Mouse (Mus musculus): ENCODE measurements at regions not wholly inside any gene's neighbourhood (a gene's known extent, or its start where the extent isn't known, plus 50 kb on each side); places are given as distances from the start of the nearest gene placed in this dataset.

- H3K36me3 ChIP-seq (ENCODE audit: control insufficient read depth, insufficient read depth, low read length): no peaks in the 10 kb centered on the region
- 69% methylated on average over 6 of the region's 6 CpGs for WGBS
- no peaks in the 10 kb centered on the region for H3K9me3 ChIP-seq (ENCODE audit: control insufficient read depth, low read length)
- H3K27ac ChIP-seq (replicated peaks; ENCODE audit: low read depth, low read length): no peak overlapping the region
- no peak overlapping the region for H3K9ac ChIP-seq (replicated peaks; ENCODE audit: low read length)
- H3K4me3 ChIP-seq (replicated peaks; ENCODE audit: low read depth, low read length): no peak overlapping the region
- H3K4me1 ChIP-seq (ENCODE audit: control insufficient read depth, insufficient read depth, low read length): no peaks in the 10 kb centered on the region
- H3K4me2 ChIP-seq (ENCODE audit: low read length): no peak overlapping the region
- DNase-seq: no peak
- no peak for ATAC-seq (ENCODE audit: low FRiP score, low TSS enrichment)
- H3K27me3 ChIP-seq (ENCODE audit: control insufficient read depth, insufficient read depth, low read length): no peaks in the 10 kb centered on the region
These were observed 307.0 kb downstream of the Klf5 start for GRCm38 (mm10) chr14:99605351-99606100.

- DNase-seq (no peak), ATAC-seq (ENCODE audit: low FRiP score, low TSS enrichment) (no peak)
- no peak overlapping the region for H3K9ac ChIP-seq (replicated peaks; ENCODE audit: low read length)
- WGBS: 96% methylated on average over 2 of the region's 2 CpGs
- no peak overlapping the region for H3K4me3 ChIP-seq (replicated peaks; ENCODE audit: low read depth, low read length)
- H3K4me1 ChIP-seq (ENCODE audit: control insufficient read depth, insufficient read depth, low read length): no peaks in the 10 kb centered on the region
- H3K4me2 ChIP-seq (ENCODE audit: low read length): no peak overlapping the region
- H3K27ac ChIP-seq (replicated peaks; ENCODE audit: low read depth, low read length): no peak overlapping the region
- H3K27me3 ChIP-seq (ENCODE audit: control insufficient read depth, insufficient read depth, low read length): no peaks in the 10 kb centered on the region
- no peaks in the 10 kb centered on the region for H3K9me3 ChIP-seq (ENCODE audit: control insufficient read depth, low read length)
- no peaks in the 10 kb centered on the region for H3K36me3 ChIP-seq (ENCODE audit: control insufficient read depth, insufficient read depth, low read length)
These were observed 310.5 kb downstream of the Klf5 start for GRCm38 (mm10) chr14:99609003-99609402.

GRCm38 (mm10) chr14:99611435-99611834 lies 312.9 kb downstream of the Klf5 start:
- no peak overlapping the region for H3K27ac ChIP-seq (replicated peaks; ENCODE audit: low read depth, low read length)
- no peaks in the 10 kb centered on the region for H3K9me3 ChIP-seq (ENCODE audit: control insufficient read depth, low read length)
- no peak overlapping the region for H3K9ac ChIP-seq (replicated peaks; ENCODE audit: low read length)
- DNase-seq (no peak), ATAC-seq (ENCODE audit: low FRiP score, low TSS enrichment) (no peak)
- no peaks in the 10 kb centered on the region for H3K27me3 ChIP-seq (ENCODE audit: control insufficient read depth, insufficient read depth, low read length)
- H3K36me3 ChIP-seq (ENCODE audit: control insufficient read depth, insufficient read depth, low read length): no peaks in the 10 kb centered on the region
- WGBS: 90% methylated on average over 5 of the region's 5 CpGs
- H3K4me1 ChIP-seq (ENCODE audit: control insufficient read depth, insufficient read depth, low read length): no peaks in the 10 kb centered on the region
- no peak overlapping the region for H3K4me3 ChIP-seq (replicated peaks; ENCODE audit: low read depth, low read length)
- no peak overlapping the region for H3K4me2 ChIP-seq (ENCODE audit: low read length)

GRCm38 (mm10) chr14:99612114-99612513 lies 313.6 kb downstream of the Klf5 start:
- Histone ChIP-seq H3K9ac (replicated peaks; ENCODE audit: low read length) (no peak overlapping the region), H3K4me3 (replicated peaks; ENCODE audit: low read depth, low read length) (no peak overlapping the region), H3K27me3 (ENCODE audit: control insufficient read depth, insufficient read depth, low read length) (no peaks in the 10 kb centered on the region), H3K9me3 (ENCODE audit: control insufficient read depth, low read length) (no peaks in the 10 kb centered on the region), H3K4me2 (ENCODE audit: low read length) (no peak overlapping the region), H3K36me3 (ENCODE audit: control insufficient read depth, insufficient read depth, low read length) (no peaks in the 10 kb centered on the region), H3K27ac (replicated peaks; ENCODE audit: low read depth, low read length) (no peak overlapping the region), H3K4me1 (ENCODE audit: control insufficient read depth, insufficient read depth, low read length) (0 out of 2 replicates have a peak, but pooled peaks cover 3% of the 10 kb centered on the region)
- ATAC-seq (ENCODE audit: low FRiP score, low TSS enrichment) (no peak), DNase-seq (no peak)
- WGBS: 97% methylated on average over 3 of the region's 3 CpGs

GRCm38 (mm10) chr14:99614748-99615147 lies 316.3 kb downstream of the Klf5 start:
- Histone ChIP-seq H3K27ac (replicated peaks; ENCODE audit: low read depth, low read length) (no peak overlapping the region), H3K9me3 (ENCODE audit: control insufficient read depth, low read length) (no peaks in the 10 kb centered on the region), H3K4me1 (ENCODE audit: control insufficient read depth, insufficient read depth, low read length) (0 out of 2 replicates have a peak, but pooled peaks cover 3% of the 10 kb centered on the region), H3K9ac (replicated peaks; ENCODE audit: low read length) (no peak overlapping the region), H3K4me2 (ENCODE audit: low read length) (no peak overlapping the region), H3K4me3 (replicated peaks; ENCODE audit: low read depth, low read length) (no peak overlapping the region), H3K27me3 (ENCODE audit: control insufficient read depth, insufficient read depth, low read length) (no peaks in the 10 kb centered on the region), H3K36me3 (ENCODE audit: control insufficient read depth, insufficient read depth, low read length) (no peaks in the 10 kb centered on the region)
- 92% methylated on average over 3 of the region's 3 CpGs for WGBS
- ATAC-seq (ENCODE audit: low FRiP score, low TSS enrichment): no peak
- DNase-seq: no peak

GRCm38 (mm10) chr14:99616655-99617335 lies 318.3 kb downstream of the Klf5 start:
- no peak overlapping the region for H3K4me3 ChIP-seq (replicated peaks; ENCODE audit: low read depth, low read length)
- no peaks in the 10 kb centered on the region for H3K9me3 ChIP-seq (ENCODE audit: control insufficient read depth, low read length)
- H3K4me1 ChIP-seq (ENCODE audit: control insufficient read depth, insufficient read depth, low read length): 0 out of 2 replicates have a peak, but pooled peaks cover 3% of the 10 kb centered on the region
- H3K36me3 ChIP-seq (ENCODE audit: control insufficient read depth, insufficient read depth, low read length): no peaks in the 10 kb centered on the region
- DNase-seq (peak; percentile 32), ATAC-seq (ENCODE audit: low FRiP score, low TSS enrichment) (no peak)
- no peak overlapping the region for H3K27ac ChIP-seq (replicated peaks; ENCODE audit: low read depth, low read length)
- no peak overlapping the region for H3K9ac ChIP-seq (replicated peaks; ENCODE audit: low read length)
- no peaks in the 10 kb centered on the region for H3K27me3 ChIP-seq (ENCODE audit: control insufficient read depth, insufficient read depth, low read length)
- 64% methylated on average over 7 of the region's 7 CpGs for WGBS
- H3K4me2 ChIP-seq (ENCODE audit: low read length): no peak overlapping the region

GRCm38 (mm10) chr14:99617374-99617773 lies 318.9 kb downstream of the Klf5 start:
- H3K27me3 ChIP-seq (ENCODE audit: control insufficient read depth, insufficient read depth, low read length): no peaks in the 10 kb centered on the region
- H3K27ac ChIP-seq (replicated peaks; ENCODE audit: low read depth, low read length): no peak overlapping the region
- no peaks in the 10 kb centered on the region for H3K9me3 ChIP-seq (ENCODE audit: control insufficient read depth, low read length)
- WGBS: 80% methylated on average over 2 of the region's 2 CpGs
- H3K9ac ChIP-seq (replicated peaks; ENCODE audit: low read length): no peak overlapping the region
- DNase-seq (no peak), ATAC-seq (ENCODE audit: low FRiP score, low TSS enrichment) (no peak)
- 0 out of 2 replicates have a peak, but pooled peaks cover 3% of the 10 kb centered on the region for H3K4me1 ChIP-seq (ENCODE audit: control insufficient read depth, insufficient read depth, low read length)
- no peaks in the 10 kb centered on the region for H3K36me3 ChIP-seq (ENCODE audit: control insufficient read depth, insufficient read depth, low read length)
- no peak overlapping the region for H3K4me2 ChIP-seq (ENCODE audit: low read length)
- no peak overlapping the region for H3K4me3 ChIP-seq (replicated peaks; ENCODE audit: low read depth, low read length)

GRCm38 (mm10) chr14:99621538-99621937 lies 323.0 kb downstream of the Klf5 start:
- H3K4me3 ChIP-seq (replicated peaks; ENCODE audit: low read depth, low read length): no peak overlapping the region
- no peak overlapping the region for H3K4me2 ChIP-seq (ENCODE audit: low read length)
- no peaks in the 10 kb centered on the region for H3K36me3 ChIP-seq (ENCODE audit: control insufficient read depth, insufficient read depth, low read length)
- WGBS: 87% methylated on average over 3 of the region's 3 CpGs
- no peaks in the 10 kb centered on the region for H3K27me3 ChIP-seq (ENCODE audit: control insufficient read depth, insufficient read depth, low read length)
- DNase-seq: no peak
- H3K9ac ChIP-seq (replicated peaks; ENCODE audit: low read length): no peak overlapping the region
- ATAC-seq (ENCODE audit: low FRiP score, low TSS enrichment): no peak
- H3K4me1 ChIP-seq (ENCODE audit: control insufficient read depth, insufficient read depth, low read length): 0 out of 2 replicates have a peak, but pooled peaks cover 3% of the 10 kb centered on the region
- no peaks in the 10 kb centered on the region for H3K9me3 ChIP-seq (ENCODE audit: control insufficient read depth, low read length)
- no peak overlapping the region for H3K27ac ChIP-seq (replicated peaks; ENCODE audit: low read depth, low read length)

Data from midbrain, embryonic 14.5 days (tissue).